Mouse (Mus musculus) midbrain, postnatal 0 days (tissue): ENCODE measurements at regions not wholly inside any gene's neighbourhood (a gene's known extent, or its start where the extent isn't known, plus 50 kb on each side); places are given as distances from the start of the nearest gene placed in this dataset.
A peak's percentile ranks its signal among the peaks of the same experiment; 100 is the strongest.

ENCODE experiments used
- ATAC-seq: fragments of 200-750 bp; cut with Nextera tagmentation; 2 replicates; pipeline ENCODE4 v1.8.0; 2017; ENCODE audit warnings: moderate number of reproducible peaks, mild to moderate bottlenecking, moderate TSS enrichment, moderate library complexity; ENCODE audit not compliant: low FRiP score
- DNase-seq: peaks from one replicate; pipeline ENCODE4 v3.0.0-alpha.2; 2015; ENCODE audit warnings: low spot score
- H3K27ac ChIP-seq: fragments of 300-500 bp; sonication (generic); 2 replicates; pipeline ENCODE4 v1.5.1; 2014; ENCODE audit warnings: low read depth, mild to moderate bottlenecking, low read length, mixed read lengths
- H3K27me3 ChIP-seq: fragments of 300-500 bp; sonication (generic); 2 replicates; pipeline ENCODE4 v1.6.1; 2014; ENCODE audit warnings: low read length, control low read depth, mixed read lengths; ENCODE audit not compliant: insufficient read depth
- H3K36me3 ChIP-seq: fragments of 300-500 bp; sonication (generic); 2 replicates; pipeline ENCODE4 v1.6.1; 2014; ENCODE audit warnings: low read length, control low read depth, mixed read lengths; ENCODE audit not compliant: insufficient read depth
- H3K4me1 ChIP-seq: fragments of 300-500 bp; sonication (generic); 2 replicates; pipeline ENCODE4 v1.6.1; 2014; ENCODE audit warnings: mild to moderate bottlenecking, control low read depth, antibody characterized with exemption, low read length, mixed read lengths; ENCODE audit not compliant: insufficient read depth
- H3K4me2 ChIP-seq: fragments of 300-500 bp; sonication (generic); 2 replicates; pipeline ENCODE4 v1.6.1; 2014; ENCODE audit warnings: low read depth, mild to moderate bottlenecking, low read length, mixed read lengths; ENCODE audit not compliant: poor library complexity, severe bottlenecking
- H3K4me3 ChIP-seq: fragments of 300-500 bp; sonication (generic); 2 replicates; pipeline ENCODE4 v1.5.1; 2014; ENCODE audit warnings: low read depth, mild to moderate bottlenecking, low read length, moderate library complexity
- H3K9ac ChIP-seq: fragments of 300-500 bp; sonication (generic); replicated peaks from 2 replicates; pipeline ENCODE4 v1.6.1; 2014; ENCODE audit warnings: mild to moderate bottlenecking, low read length, moderate library complexity, mixed read lengths; ENCODE audit not compliant: poor library complexity, severe bottlenecking
- H3K9me3 ChIP-seq: fragments of 300-500 bp; sonication (generic); 2 replicates; pipeline ENCODE4 v1.6.1; 2016; ENCODE audit warnings: low read length, control low read depth
- CTCF ChIP-seq: IDR thresholded peaks from 2 replicates; pipeline ENCODE4 v1.5.1; 2016; ENCODE audit warnings: antibody characterized with exemption, mild to moderate bottlenecking
- WGBS: fragments of 180-500 bp; shearing (Covaris S2); extraction: QIAGEN DNeasy Blood & Tissue Kit; methylation state at CpG from one replicate; pipeline ENCODE4 v1.1.7; 2014; 5-methylcytosine and 5-hydroxymethylcytosine counted together

GRCm38 (mm10) chr3:133599731-133600130, 54.8 kb upstream of the Tet2 start:
- no peak for DNase-seq
- Histone ChIP-seq H3K9ac (no peak overlapping the region), H3K4me1 (peaks cover 4% of the 10 kb centered on the region; the same call in 1 of the 2 replicates), H3K36me3 (no peaks in the 10 kb centered on the region), H3K27ac (no peak overlapping the region), H3K9me3 (no peaks in the 10 kb centered on the region), H3K4me2 (no peak overlapping the region), H3K4me3 (no peak overlapping the region), H3K27me3 (no peaks in the 10 kb centered on the region)
- 94% methylated on average over 7 of the region's 7 CpGs for WGBS
- ATAC-seq: no peak
- no peak for TF ChIP-seq CTCF

- DNase-seq (peak; percentile 60), ATAC-seq (0 out of 2 replicates have a peak, but pooled peaks have one; percentile 59)
- peak; percentile 13; the same call in 1 of the 2 replicates for TF ChIP-seq CTCF
- no peaks in the 10 kb centered on the region for H3K27me3 ChIP-seq
- H3K9me3 ChIP-seq: no peaks in the 10 kb centered on the region
- peak overlapping the region; percentile 20 for H3K4me2 ChIP-seq
- 12% methylated on average over 11 of the region's 11 CpGs for WGBS
- no peak overlapping the region for H3K4me3 ChIP-seq
- peak overlapping the region; percentile 2 for H3K27ac ChIP-seq
- no peaks in the 10 kb centered on the region for H3K36me3 ChIP-seq
- 0 out of 2 replicates have a peak overlapping the region, but pooled peaks have one; percentile 9 for H3K9ac ChIP-seq
- H3K4me1 ChIP-seq: peaks cover 4% of the 10 kb centered on the region; the same call in 1 of the 2 replicates
Measured at GRCm38 (mm10) chr3:133600447-133601220, 55.7 kb upstream of the Tet2 start.

- no peak overlapping the region for H3K4me2 ChIP-seq
- WGBS: 90% methylated on average over 6 of the region's 6 CpGs
- DNase-seq: no peak
Measured at GRCm38 (mm10) chr3:133605460-133605859, 60.5 kb upstream of the Tet2 start.

GRCm38 (mm10) chr3:133608845-133609261, 63.9 kb upstream of the Tet2 start:
- H3K4me1 ChIP-seq: no peaks in the 10 kb centered on the region
- no peak for ATAC-seq
- TF ChIP-seq CTCF: no peak
- 94% methylated on average over 3 of the region's 3 CpGs for WGBS
- no peaks in the 10 kb centered on the region for H3K9me3 ChIP-seq
- H3K4me2 ChIP-seq: no peak overlapping the region
- no peak overlapping the region for H3K27ac ChIP-seq
- no peaks in the 10 kb centered on the region for H3K36me3 ChIP-seq
- H3K27me3 ChIP-seq: no peaks in the 10 kb centered on the region
- no peak overlapping the region for H3K9ac ChIP-seq
- no peak overlapping the region for H3K4me3 ChIP-seq
- DNase-seq: no peak

More at GRCm38 (mm10) chr3:133605460-133605859, 60.5 kb upstream of the Tet2 start:
- Histone ChIP-seq H3K36me3 (no peaks in the 10 kb centered on the region), H3K4me3 (no peak overlapping the region), H3K4me1 (peaks cover 4% of the 10 kb centered on the region; the same call in 1 of the 2 replicates), H3K9me3 (no peaks in the 10 kb centered on the region), H3K27ac (no peak overlapping the region), H3K9ac (no peak overlapping the region), H3K27me3 (no peaks in the 10 kb centered on the region)
- no peak for ATAC-seq
- no peak for TF ChIP-seq CTCF

GRCm38 (mm10) chr3:133613836-133614711, 69.1 kb upstream of the Tet2 start:
- no peaks in the 10 kb centered on the region for H3K27me3 ChIP-seq
- TF ChIP-seq CTCF: no peak
- H3K36me3 ChIP-seq: no peaks in the 10 kb centered on the region
- peak overlapping the region; percentile 1; the same call in 1 of the 2 replicates for H3K9ac ChIP-seq
- DNase-seq (peak; percentile 9), ATAC-seq (no peak)
- peak overlapping the region; percentile 47 for H3K4me2 ChIP-seq
- peak overlapping the region; percentile 64 for H3K27ac ChIP-seq
- peak overlapping the region; percentile 28 for H3K4me3 ChIP-seq
- no peaks in the 10 kb centered on the region for H3K9me3 ChIP-seq
- 10% methylated on average over 12 of the region's 12 CpGs for WGBS
- peaks cover 3% of the 10 kb centered on the region; the same call in 1 of the 2 replicates for H3K4me1 ChIP-seq
